Mouse (Mus musculus) kidney, adult 8-10 months (tissue): ENCODE measurements around the gene Gm6482.
"Not testable (repeated sequence)": the region's sequence is repeated elsewhere in the genome, so short reads cannot be mapped to it uniquely, and the experiment has no call there.

Experiments used
- DNase-seq, 2 experiments: peaks; one replicate each; pipeline ENCODE4 v3.0.0; 2022

The Gm6482 gene

DNA sequence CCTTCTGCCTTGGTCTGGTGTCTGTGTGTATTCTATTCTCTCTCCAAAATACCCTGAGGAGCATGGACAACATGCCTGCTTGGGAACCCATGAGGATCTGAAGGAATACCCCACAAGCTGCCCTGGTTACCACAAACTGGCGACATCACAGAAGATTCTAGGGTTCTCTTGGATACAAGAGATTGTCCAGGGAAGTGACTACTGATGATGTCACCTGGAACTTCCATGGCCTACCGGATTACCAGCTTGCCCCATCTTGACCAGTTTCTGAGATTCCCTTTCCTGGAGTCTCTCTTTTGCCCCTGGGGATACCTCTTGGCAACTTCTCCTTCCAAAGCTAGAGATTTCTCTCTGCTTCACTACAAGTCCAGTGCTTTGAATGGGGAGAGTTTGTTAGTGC lies at the start of gene Gm6482:
Gene Gm6482 (minus strand): TSS at position 101 of the 400 bp plus-strand sequence.
- DNase-seq = not testable (repeated sequence)

DNA sequence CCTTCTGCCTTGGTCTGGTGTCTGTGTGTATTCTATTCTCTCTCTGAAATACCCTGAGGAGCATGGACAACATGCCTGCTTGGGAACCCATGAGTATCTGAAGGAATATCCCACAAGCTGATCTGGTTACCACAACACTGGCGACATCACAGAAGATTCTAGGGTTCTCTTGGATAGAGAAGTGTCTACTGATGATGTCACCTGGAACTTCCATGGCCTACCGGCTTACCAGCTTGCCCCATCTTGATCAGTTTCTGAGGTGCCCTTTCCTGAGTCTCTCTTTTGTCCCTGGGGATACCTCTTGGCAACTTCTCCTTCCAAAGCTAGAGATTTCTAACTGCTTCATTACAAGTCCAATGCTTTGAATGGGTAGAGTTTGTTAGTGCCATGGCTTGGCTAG lies 45.3 kb upstream of the Gm6482 start, which contains the start of gene Gm7954:
Gene Gm7954 (minus strand): TSS at position 101 of the 400 bp plus-strand sequence.
- not testable (repeated sequence) for DNase-seq

DNA sequence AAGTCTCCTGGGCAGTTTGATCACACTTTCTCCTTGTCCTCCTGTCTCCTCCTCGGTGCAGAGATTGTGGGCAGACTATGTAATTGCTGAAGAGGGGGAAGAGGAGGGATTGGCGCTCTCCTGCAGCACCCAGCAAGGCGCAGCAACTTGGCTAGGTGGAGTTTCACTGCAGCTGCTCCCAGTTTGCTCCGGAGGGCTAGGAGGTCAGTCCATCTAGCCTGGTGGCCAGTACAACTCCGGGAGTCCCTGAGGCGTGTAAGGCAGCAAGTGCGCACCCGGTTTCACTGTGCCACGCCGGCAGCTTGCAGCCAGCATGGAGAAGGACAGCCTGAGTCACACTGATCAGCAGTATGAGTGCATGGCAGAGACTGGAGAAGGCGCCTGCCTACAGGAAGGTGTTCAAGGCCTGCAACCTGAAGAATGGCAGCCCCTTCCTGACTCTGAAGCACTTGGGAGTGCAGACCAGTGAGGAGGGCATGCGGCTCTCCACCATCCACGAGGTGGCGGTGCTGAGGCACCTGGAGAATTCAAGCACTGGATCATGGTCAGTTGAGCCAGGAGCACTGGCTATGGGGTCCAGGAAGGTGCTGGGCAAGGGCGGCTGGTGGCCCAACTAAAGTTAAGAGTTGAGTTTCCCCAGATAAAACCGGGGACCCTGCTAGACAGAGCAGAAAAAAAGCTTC lies 17.5 kb upstream of the Gm6482 start:
- peak; percentile 7 to 54 for DNase-seq

DNA sequence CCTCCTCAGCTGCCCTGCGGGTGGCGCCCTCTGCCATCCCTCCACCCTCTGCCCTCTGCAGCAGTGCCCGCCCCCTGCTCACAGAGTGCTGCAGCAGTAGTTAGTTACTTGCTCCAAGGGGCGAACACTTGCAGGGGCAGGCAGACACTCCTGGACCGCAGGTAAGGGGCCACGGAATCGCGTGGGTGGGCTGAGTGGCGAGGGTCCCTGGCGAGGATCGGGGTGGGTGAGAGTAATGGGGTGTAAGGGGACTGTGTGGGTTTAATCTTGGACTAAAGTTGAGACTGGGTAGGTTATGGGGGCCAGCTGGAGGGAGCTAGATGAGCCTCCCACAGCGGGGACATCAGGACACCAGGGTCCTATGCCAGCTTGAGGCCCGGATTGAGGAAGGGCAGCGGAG lies 16.6 kb upstream of the Gm6482 start:
- not testable (repeated sequence) for DNase-seq

DNA sequence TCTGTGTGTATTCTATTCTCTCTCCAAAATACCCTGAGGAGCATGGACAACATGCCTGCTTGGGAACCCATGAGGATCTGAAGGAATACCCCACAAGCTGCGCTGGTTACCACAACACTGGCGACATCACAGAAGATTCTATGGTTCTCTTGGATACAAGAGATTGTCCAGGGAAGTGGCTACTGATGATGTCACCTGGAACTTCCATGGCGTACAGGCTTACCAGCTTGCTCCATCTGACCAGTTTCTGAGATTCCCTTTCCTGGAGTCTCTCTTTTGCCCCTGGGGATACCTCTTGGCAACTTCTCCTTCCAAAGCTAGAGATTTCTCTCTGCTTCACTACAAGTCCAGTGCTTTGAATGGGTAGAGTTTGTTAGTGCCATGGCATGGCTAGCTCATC lies 21.8 kb downstream of the Gm6482 start, which contains the start of gene Gm7945:
Gene Gm7945 (minus strand): TSS at position 101 of the 400 bp plus-strand sequence.
- DNase-seq = not testable (repeated sequence)
